Mouse (Mus musculus): ENCODE results near the gene Parp2.
"Not testable (repeated sequence)": the region's sequence is repeated elsewhere in the genome, so short reads cannot be mapped to it uniquely, and the experiment has no call there.

Parp2 gene

DNA sequence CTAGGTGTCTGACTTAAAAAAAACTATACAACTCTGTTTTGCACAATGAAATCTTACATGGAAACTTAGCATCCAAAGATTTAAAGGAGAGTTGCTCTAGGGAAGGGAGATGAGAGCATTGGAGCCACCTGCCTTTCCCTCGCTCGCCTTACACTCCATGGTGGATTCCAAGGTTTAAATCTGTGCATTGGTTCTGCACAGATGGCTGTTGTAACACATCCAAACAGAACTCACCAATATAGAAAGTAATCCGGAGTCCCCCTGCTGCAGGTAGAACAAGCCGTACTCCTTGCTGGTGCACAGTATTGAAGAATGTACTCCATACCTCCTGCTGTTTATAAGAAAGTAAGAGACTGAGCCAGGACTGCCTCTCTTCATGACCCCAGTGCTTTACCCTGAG lies 18.9 kb downstream of the Parp2 start:
- no peak for DNase-seq (ENCODE audit: low read depth, low spot score)

DNA sequence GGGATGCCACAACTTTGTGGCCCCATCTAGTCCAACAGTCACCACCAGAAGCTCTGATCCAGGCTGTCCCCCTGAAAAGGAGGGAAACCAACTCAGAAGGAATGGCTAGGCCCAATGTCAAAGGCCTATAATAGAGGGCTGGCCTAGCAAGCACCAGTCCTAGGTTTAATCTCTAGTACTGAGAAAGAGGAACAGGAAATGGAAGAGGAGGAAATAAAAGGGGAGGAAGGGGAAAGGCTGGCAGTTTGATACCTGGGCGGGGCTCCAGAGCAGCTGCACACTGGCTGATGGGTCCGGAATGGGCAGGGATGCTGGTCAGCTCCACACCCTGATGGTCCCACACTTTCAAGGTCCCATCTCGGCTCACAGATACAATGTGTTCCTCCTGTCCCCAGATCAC lies 22.2 kb downstream of the Parp2 start:
- DNase-seq (ENCODE audit: low read depth, low spot score) = no peak

DNA sequence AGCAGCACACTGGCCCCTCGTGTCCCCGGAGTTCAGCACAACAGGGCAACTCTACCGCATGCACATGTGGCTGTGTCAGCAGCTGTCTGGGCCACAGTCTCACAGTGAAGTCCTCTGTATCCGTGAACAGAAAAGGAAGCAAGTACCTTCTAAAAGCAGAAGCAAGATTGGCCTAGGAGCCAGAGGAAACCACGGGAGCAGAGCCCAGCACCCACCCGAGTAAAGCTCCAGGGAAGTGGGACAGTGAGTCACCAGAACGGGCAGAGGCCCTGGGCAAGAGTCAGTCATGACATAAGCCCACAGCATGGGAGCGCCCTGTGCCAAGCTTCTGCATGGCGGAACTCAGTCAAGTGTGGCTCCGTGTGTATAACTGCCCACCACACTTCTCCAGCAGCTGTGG lies 26.3 kb downstream of the Parp2 start:
- DNase-seq (ENCODE audit: low read depth, low spot score) = no peak

DNA sequence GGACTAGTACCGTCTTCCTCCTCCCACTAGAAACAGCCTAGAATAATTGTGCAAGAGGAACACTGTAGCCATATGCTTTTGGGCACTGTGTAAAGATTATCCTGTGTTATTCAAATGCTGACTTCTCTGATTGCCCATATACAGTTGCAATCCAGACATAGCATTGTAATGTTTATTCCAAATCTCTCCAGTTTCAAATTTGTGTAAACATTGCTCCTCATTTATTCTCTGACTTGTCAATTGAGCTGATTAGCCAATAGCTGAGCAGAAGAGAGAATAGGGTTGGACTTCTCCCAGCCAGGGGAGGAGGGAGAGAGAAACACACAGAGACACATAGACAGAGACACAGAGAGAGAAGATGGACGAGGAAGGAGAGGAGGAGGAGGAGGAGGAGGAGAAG lies 26.8 kb downstream of the Parp2 start:
- DNase-seq (ENCODE audit: low read depth, low spot score) = peak; percentile 33

DNA sequence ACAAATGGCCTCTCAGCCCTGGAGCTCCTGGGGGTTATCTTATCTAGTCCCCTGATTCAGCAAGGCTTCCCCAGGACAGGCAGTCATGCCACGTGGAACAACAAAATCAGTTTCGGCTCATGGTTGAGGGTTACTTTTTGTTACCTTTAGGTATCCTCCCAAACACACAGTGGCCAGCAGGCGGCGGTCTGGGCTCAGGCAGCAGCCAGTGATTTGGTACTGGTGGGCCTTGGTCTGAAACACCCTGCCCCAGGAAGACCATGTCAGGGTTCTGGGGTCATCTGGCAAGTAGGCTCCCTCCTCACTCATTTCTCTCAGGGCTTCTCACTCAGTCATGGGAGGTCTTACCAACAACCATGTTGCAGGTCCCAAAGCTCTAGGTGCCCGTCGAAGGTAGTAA lies 29.6 kb downstream of the Parp2 start:
- DNase-seq (ENCODE audit: low read depth, low spot score) = peak; percentile 67

DNA sequence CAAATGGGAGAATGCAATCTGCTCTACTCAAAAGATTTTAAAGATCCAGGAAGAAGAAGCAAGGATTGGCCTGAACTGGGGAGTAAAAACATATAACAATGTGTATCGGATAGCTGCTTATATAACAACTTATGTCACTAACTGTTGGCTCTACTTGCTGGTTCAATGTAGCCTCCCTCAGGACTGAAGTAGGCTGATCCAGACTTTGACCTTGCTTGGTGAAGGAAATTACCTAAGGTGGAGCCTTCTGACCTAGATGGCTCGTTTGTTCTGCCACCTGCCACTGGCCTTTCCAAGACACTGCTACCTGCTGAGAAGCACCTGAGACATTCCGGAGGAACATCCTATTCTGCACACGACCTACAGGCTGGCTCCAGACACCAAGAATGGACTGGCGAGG lies 48.1 kb downstream of the Parp2 start:
- DNase-seq (ENCODE audit: low read depth, low spot score) = no peak

DNA sequence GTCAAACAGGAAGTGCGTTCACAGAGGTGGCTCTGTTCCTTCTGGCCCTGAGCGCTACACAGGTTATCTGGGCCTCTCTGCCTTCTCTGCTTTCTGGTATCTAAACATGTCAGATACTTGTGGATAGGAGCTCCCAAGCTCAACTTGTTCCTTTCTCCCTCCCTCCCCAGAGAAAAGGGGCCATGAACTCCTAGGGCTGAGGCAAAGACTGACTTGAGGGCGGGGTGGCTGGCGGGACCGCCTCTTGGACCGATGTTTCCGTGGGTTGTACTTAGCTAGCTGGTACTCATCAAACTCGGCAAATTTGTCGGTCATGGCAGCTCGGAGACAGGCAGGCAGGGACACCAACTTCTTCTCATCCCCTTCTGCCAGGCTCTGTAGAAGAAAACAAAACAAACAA lies 55.0 kb downstream of the Parp2 start:
- DNase-seq (ENCODE audit: low read depth, low spot score) = peak; percentile 26

DNA sequence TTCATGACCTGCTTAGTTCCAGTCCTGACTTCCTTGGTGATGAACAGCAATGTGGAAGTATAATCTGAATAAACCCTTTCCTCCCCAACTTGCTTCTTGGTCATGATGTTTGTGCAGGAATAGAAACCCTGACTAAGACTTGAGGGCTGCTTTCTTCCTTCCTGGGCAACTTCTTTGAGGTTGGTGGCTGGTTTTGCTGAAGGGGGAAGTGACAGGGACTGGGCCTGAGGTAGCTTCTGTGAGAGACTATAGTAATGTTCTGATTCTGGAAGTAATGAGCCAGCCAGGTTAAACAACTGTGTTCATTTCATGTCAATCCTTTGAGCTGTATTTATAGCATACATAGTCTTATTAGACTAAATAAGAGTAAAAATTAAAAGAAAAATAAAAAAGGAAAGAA lies 57.4 kb downstream of the Parp2 start:
- not testable (repeated sequence) for DNase-seq (ENCODE audit: low read depth, low spot score)

DNA sequence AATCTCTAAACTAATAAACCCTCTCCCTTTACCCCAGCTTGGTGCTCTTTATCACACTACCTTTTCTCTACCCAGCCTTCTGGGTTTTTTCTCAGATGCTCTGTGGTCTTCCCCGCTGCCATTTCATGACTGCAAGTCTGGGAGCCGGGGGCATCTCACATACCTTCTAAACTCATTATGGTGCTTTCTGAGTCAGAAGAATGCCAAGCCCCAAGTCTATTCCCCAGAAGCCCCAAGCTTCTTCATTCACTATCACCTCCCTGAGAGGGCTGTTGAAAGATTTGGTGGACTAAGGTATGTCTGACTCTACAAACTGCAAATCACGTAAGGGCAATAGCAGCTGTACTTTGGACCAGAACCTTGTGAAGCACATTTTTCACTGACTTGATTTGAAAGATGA lies 59.3 kb downstream of the Parp2 start:
- no peak for DNase-seq (ENCODE audit: low read depth, low spot score)

DNA sequence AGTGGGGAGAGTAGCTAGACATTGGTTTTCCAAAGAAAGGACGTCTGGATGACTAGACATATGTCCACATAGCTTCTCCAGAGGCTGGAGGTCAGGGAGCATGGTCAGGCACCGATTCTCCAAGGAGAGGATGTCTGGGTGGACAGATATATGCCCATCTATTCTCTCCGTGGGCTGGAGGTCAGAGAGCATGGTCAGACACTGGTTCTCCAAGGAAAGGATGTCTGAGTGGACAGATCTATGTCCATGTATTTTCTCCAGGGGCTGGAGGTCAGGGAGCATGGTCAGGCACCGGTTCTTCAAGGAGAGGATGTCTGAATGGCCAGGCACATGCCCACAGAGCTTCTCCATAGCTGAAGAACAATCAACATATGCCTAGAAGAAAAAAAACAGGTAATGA lies 60.6 kb downstream of the Parp2 start:
- no peak for DNase-seq (ENCODE audit: low read depth, low spot score)

DNA sequence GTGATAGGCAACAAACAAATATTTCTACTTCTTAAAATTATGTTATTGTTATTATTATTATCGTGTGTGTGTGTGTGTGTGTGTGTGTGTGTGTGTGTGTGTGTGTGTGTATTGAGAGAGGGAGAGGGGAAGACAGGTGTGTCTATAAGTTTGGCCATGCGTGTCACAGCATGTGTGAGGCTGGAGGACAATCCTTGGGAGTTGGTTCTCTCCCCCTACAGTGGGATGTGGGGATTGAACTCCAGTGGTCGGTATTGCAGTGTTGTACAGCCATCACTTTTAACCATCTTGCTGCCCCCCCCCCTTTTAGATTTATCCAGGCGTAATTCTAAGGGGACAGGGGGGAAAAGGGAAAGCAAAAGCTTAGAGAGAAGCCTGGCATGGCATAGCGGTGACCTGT lies 61.0 kb downstream of the Parp2 start:
- DNase-seq (ENCODE audit: low read depth, low spot score) = no peak

DNA sequence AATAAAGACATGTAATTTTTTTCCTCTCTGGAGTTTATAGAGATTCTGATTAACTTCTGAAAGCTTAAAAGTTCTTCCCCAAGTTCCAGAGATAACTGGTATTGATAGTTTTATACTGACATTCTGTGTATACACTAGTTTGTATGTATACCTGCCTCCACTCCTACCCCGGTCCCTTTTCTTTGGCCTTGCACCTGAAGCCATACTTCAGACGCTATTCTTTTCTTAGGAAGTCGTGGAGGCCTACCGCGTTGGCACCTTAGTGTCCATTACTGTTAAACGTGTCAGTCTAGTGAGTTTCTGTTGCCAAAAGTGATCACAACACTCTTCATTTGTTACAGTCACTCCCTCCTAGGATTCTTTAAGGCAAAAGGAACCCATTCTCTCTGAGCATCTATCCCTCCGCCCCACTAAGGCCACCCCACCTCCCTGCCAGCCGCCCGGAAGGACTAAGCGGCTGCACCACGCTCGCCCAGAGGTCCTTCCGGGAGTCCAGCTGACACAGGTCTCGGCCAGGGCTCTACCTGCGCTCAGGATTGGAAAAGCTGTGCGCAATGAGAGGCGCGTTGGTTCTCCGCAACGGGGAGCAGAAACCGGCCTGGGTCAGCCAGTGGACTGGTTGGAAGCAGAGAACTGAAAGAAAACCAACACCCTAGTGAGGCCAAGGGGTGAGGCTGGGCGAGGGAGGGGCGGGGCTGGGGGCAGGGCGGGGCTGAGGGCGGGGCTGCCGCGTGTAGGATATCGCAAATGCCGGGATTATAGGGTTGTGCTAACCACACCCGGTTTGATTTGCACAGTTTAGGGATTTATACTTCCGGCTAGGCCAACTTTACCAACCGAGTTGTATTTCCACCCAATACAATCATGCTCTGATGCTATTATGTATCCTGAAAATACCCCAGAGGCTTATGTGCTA lies 62.5 kb downstream of the Parp2 start, which contains the start of gene Tep1:
Gene Tep1, minus strand, starts transcription at position 672 of the 916 bp plus-strand sequence.
- DNase-seq (ENCODE audit: low read depth, low spot score) = peak; percentile 94

DNA sequence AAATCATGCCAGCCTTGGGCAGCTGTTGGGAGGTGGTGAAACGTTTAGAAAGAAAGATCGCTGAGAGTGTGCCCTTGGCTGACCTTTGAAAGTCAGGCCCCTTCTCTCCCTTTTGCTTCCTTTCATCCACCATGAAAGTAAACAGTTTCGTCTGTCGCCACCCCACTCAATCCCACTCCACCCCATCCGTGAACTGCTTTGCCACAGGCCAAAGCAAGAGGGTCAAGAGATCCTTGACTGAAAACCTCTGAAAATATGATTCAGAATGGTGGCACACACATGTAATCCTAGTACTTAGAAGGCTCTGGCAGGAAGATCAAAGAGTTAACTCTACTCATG lies 63.1 kb downstream of the Parp2 start:
- DNase-seq (ENCODE audit: low read depth, low spot score) = no peak

Measured in R1 (cell line).